Mouse (Mus musculus) adrenal gland, postnatal 36 days (tissue): ENCODE data around the gene Tom1l2. TPM values are rescaled to one million over a fixed set of nuclear protein-coding genes. Genes with fewer than 3 reads are reported as not detected.

Experiments used
- DNase-seq, 2 experiments: peaks; one replicate each; pipeline ENCODE4 v3.0.0; 2021; ENCODE audit warnings: mixed read lengths in 1 of 2
- long read RNA-seq, 2 experiments: library from polyadenylated mRNA; stranded (forward); transcript quantifications; one replicate each; pipeline ENCODE4 v2.0.0; 2021; ENCODE audit warnings: borderline sequencing depth in 2 of 2
- total RNA-seq, 2 experiments: library from RNA; stranded (reverse); gene quantifications; 2 replicates each; pipeline ENCODE4 v1.2.3; 2021

Tom1l2 gene
- 10 to 100 TPM; 69.7 to 87.6 TPM for total RNA-seq
- long read RNA-seq, experiment 1, partial matches to known transcripts: 0 of 28 reads
- long read RNA-seq, experiment 1, other reads (novel, unspliced or antisense): 27 of 28 reads
- long read RNA-seq, experiment 2, full-length matches to known transcripts: 11 of 26 reads
- long read RNA-seq, experiment 2, partial matches to known transcripts: 2 of 26 reads
- long read RNA-seq, experiment 2, other reads (novel, unspliced or antisense): 13 of 26 reads

- peak; percentile 99 to 100 for DNase-seq
These were observed at the start of gene Tom1l2, which contains the start of gene Drc3 for GRCm38 (mm10) chr11:60352559-60353411. Gene Tom1l2, minus strand, starts transcription at chr11:60352905. Gene Drc3, plus strand, starts transcription at chr11:60353329.

GRCm38 (mm10) chr11:60397172-60397571 lies 44.5 kb upstream of the Tom1l2 start:
- DNase-seq: no peak

- peak; percentile 19 to 22 for DNase-seq
These were observed 43.8 kb upstream of the Tom1l2 start for GRCm38 (mm10) chr11:60396546-60396945.

GRCm38 (mm10) chr11:60391346-60391745 lies 38.6 kb upstream of the Tom1l2 start:
- no peak for DNase-seq

GRCm38 (mm10) chr11:60387944-60388343 lies 35.2 kb upstream of the Tom1l2 start:
- no peak for DNase-seq

- no peak for DNase-seq
These were observed 33.2 kb upstream of the Tom1l2 start for GRCm38 (mm10) chr11:60385946-60386345.

GRCm38 (mm10) chr11:60384762-60385421 lies 32.2 kb upstream of the Tom1l2 start:
- DNase-seq: no peak

- DNase-seq: no peak
These were observed 30.8 kb upstream of the Tom1l2 start for GRCm38 (mm10) chr11:60383518-60383917.

- DNase-seq: no peak
These were observed 21.8 kb upstream of the Tom1l2 start for GRCm38 (mm10) chr11:60374481-60374880.

- no peak for DNase-seq
These were observed 17.7 kb upstream of the Tom1l2 start for GRCm38 (mm10) chr11:60370431-60370830.

- no peak for DNase-seq
These were observed 16.7 kb upstream of the Tom1l2 start for GRCm38 (mm10) chr11:60369448-60369847.

- DNase-seq: no peak
These were observed 16.2 kb upstream of the Tom1l2 start for GRCm38 (mm10) chr11:60368909-60369308.

GRCm38 (mm10) chr11:60367256-60367655 lies 14.6 kb upstream of the Tom1l2 start:
- DNase-seq: no peak

- no peak for DNase-seq
These were observed 13.7 kb upstream of the Tom1l2 start for GRCm38 (mm10) chr11:60366239-60367019.

GRCm38 (mm10) chr11:60360631-60361201 lies 8.0 kb upstream of the Tom1l2 start:
- DNase-seq: no peak

GRCm38 (mm10) chr11:60359936-60360335 lies 7.2 kb upstream of the Tom1l2 start:
- no peak for DNase-seq

- DNase-seq: no peak
These were observed 6.4 kb upstream of the Tom1l2 start for GRCm38 (mm10) chr11:60359138-60359537.

GRCm38 (mm10) chr11:60358548-60358947 lies 5.8 kb upstream of the Tom1l2 start:
- peak; percentile 18 to 38 for DNase-seq

GRCm38 (mm10) chr11:60357116-60357515 lies 4.4 kb upstream of the Tom1l2 start:
- DNase-seq: no peak

- DNase-seq: no peak
These were observed 3.2 kb upstream of the Tom1l2 start for GRCm38 (mm10) chr11:60355952-60356351.

GRCm38 (mm10) chr11:60351925-60352371 lies 757 bp downstream of the Tom1l2 start:
- DNase-seq: peak; percentile 38 to 49

GRCm38 (mm10) chr11:60351388-60351787 lies 1.3 kb downstream of the Tom1l2 start:
- DNase-seq: no peak
